Mouse (Mus musculus) forebrain, embryonic 14.5 days (tissue): ENCODE measurements around the gene Ptgdr. TPM values are rescaled to one million over a fixed set of nuclear protein-coding genes. Genes with fewer than 3 reads are reported as not detected.
"Not testable (repeated sequence)": the region's sequence is repeated elsewhere in the genome, so short reads cannot be mapped to it uniquely, and the experiment has no call there.

Source experiments
- ATAC-seq: fragments of 200-750 bp; cut with Nextera tagmentation; 2 replicates; pipeline ENCODE4 v1.8.0; 2017; ENCODE audit warnings: mild to moderate bottlenecking, moderate library complexity
- DNase-seq: peaks from one replicate; pipeline ENCODE4 v3.0.0-alpha.2; 2015; ENCODE audit warnings: low spot score
- H3K27ac ChIP-seq: fragments of 300-500 bp; sonication (generic); 2 replicates; pipeline ENCODE4 v1.5.1; 2014; ENCODE audit warnings: low read depth, mild to moderate bottlenecking, control low read depth, low read length, moderate library complexity
- H3K27me3 ChIP-seq: fragments of 300-500 bp; sonication (generic); replicated peaks from 2 replicates; pipeline ENCODE4 v1.6.1; 2014; ENCODE audit warnings: low read length, control low read depth, mixed read lengths; ENCODE audit not compliant: control insufficient read depth, insufficient read depth
- H3K36me3 ChIP-seq: fragments of 300-500 bp; sonication (generic); 2 replicates; pipeline ENCODE4 v1.6.1; 2014; ENCODE audit warnings: low read length, control low read depth; ENCODE audit not compliant: control insufficient read depth, insufficient read depth
- H3K4me1 ChIP-seq: fragments of 300-500 bp; sonication (generic); 2 replicates; pipeline ENCODE4 v1.6.1; 2014; ENCODE audit warnings: antibody characterized with exemption, low read length, control low read depth; ENCODE audit not compliant: control insufficient read depth, insufficient read depth
- H3K4me2 ChIP-seq: fragments of 300-500 bp; sonication (generic); 2 replicates; pipeline ENCODE4 v1.6.1; 2014; ENCODE audit warnings: mild to moderate bottlenecking, control low read depth, low read length
- H3K4me3 ChIP-seq: fragments of 300-500 bp; sonication (generic); 2 replicates; pipeline ENCODE4 v1.5.1; 2014; ENCODE audit warnings: low read depth, low read length, control low read depth
- H3K9ac ChIP-seq: fragments of 300-500 bp; sonication (generic); 2 replicates; pipeline ENCODE4 v1.6.1; 2014; ENCODE audit warnings: mild to moderate bottlenecking, low read length, control low read depth, moderate library complexity
- H3K9me3 ChIP-seq: fragments of 300-500 bp; sonication (generic); replicated peaks from 2 replicates; pipeline ENCODE4 v1.6.1; 2016; ENCODE audit warnings: low read length, control low read depth, mixed read lengths; ENCODE audit not compliant: control insufficient read depth
- WGBS: fragments of 180-500 bp; shearing (Covaris S2); extraction: QIAGEN DNeasy Blood & Tissue Kit; methylation state at CpG from one replicate; pipeline ENCODE4 v1.1.7; 2014; 5-methylcytosine and 5-hydroxymethylcytosine counted together
- polyA plus RNA-seq: library from polyadenylated mRNA; unstranded; fragments of >200 nt; fragmentation: Nextera tagmentation; extraction: Ambion mirVana; gene quantifications from 2 replicates; pipeline ENCODE4 v1.2.1, GENCODE M21; 2014

Ptgdr gene
- polyA plus RNA-seq, 1 experiment from 2014 or later, result 0.15 TPM

DNA sequence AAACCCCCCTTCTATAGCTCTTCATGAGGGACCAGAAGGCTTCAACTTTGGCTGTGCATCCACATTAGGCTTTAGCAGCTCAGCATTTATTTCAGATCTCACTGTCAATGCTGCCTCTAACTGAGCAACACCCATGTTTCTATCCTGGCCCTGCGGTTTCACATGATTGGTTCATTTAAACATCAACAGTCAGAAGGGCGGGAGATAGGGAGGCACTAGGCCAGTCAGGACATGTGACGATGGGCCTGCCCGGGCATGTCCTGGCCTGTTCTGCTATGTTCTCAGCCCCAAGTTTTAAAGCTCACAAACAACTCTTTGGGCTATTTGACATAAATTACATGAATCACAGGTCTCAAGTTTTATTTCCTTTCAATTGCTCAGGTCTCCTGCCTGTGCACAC is 26.1 kb downstream of the Ptgdr start:
- not testable (repeated sequence) for H3K9me3 ChIP-seq, H3K27ac ChIP-seq, H3K4me2 ChIP-seq, DNase-seq, H3K9ac ChIP-seq, H3K4me3 ChIP-seq, H3K36me3 ChIP-seq, ATAC-seq, H3K27me3 ChIP-seq, H3K4me1 ChIP-seq
- WGBS, result 87% methylated on average over 4 of the region's 4 CpGs

DNA sequence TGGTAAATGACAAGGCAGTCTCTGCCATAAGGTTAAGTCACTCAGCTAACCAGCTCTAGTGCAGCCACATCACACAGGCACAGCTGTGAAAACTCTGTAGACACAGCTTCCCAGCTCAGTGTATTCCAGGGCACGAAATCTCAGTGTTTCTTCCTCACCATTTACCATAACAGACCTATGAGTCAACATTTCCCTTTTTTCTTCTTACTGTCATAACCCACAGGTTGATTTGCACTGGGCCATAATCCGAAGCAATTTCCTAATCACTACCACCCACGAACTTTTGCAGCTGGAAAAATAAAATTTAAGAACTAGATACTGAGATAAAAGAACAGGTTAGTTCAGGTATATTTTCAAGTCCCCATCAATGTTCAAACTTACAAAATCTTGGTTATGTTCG is 31.4 kb downstream of the Ptgdr start:
- Histone ChIP-seq H3K27ac (no peak overlapping the region), H3K4me2 (no peak overlapping the region), H3K4me3 (no peak overlapping the region), H3K9ac (no peak overlapping the region), H3K9me3 (no peaks in the 10 kb centered on the region), H3K4me1 (no peaks in the 10 kb centered on the region), H3K36me3 (no peaks in the 10 kb centered on the region), H3K27me3 (no peaks in the 10 kb centered on the region)
- 76% methylated on average over 4 of the region's 4 CpGs for WGBS
- ATAC-seq, result no peak
- DNase-seq, result no peak

DNA sequence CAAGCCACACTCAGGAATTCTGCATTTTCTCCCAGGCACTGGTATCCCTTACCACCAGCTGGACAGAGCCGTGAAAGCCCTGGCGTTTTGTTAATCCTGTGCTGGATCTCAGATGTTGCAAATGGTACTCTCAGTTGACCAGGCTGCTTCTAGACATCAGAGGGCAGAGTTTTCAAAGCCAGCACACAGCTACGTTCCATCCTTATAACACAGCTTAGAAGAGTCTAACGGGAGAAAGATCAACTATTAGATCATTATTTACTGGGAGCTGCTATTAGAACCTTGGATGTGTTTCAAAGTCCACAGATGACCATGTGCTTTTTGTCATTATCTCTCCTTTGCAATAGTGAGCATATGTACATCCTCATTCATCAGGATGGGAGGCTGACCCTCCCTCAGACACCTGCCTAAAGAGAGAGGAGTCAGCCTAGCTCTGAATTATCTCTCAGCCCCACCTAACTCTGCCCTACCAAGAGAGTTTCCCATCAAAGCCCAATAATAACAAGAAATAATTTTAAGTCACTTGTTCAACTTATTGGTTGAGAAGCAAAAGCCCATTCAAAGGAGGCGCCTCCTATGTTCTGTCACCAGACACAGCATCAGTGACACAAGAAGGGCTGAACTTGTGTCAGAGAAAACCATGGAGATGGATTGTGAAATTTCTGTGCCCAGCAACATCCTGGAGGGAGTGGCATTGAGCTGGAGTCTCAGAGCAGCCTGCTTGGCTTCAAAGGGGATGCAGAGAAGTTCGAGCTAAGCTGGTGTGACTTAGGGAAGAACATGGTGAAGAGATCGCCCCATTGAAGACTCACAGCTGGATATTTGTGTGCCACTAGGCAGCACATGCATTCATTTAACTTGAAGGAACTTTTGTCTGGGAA is 37.8 kb downstream of the Ptgdr start:
- H3K36me3 ChIP-seq, result no peaks in the 10 kb centered on the region
- WGBS, result 76% methylated on average over 7 of the region's 7 CpGs
- no peak overlapping the region for H3K4me3 ChIP-seq
- no peak overlapping the region for H3K4me2 ChIP-seq
- no peak for ATAC-seq
- H3K27ac ChIP-seq, result no peak overlapping the region
- no peak for DNase-seq
- H3K27me3 ChIP-seq, result no peaks in the 10 kb centered on the region
- H3K9ac ChIP-seq, result no peak overlapping the region
- no peaks in the 10 kb centered on the region for H3K4me1 ChIP-seq
- no peaks in the 10 kb centered on the region for H3K9me3 ChIP-seq

DNA sequence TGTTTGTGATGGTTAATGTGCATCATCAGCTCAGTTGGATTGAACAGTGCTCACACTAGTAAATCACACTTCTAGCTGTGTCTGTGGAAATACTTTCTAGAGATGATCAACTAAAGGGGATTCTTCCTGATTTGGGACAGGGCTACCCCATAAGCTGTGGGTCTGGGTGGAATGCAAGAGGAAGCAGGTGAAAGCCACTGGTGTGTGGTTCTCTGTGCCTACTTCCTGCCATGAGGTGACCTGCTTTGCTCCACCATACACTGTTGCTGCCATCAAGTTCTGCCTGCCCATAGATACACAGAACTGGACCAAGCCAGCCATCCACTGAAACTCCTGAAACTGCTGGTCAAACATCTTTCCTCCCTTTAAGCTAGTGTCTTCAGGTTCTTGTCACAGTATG is 46.0 kb downstream of the Ptgdr start:
- H3K4me3 ChIP-seq, ATAC-seq, H3K27me3 ChIP-seq, H3K27ac ChIP-seq, H3K9me3 ChIP-seq, H3K36me3 ChIP-seq, H3K4me1 ChIP-seq, DNase-seq, H3K4me2 ChIP-seq, H3K9ac ChIP-seq: not testable (repeated sequence)

Other genes with a start within 250 kb of the Ptgdr start
- not detected in 2 replicates for gene Gm5624, start 231.4 kb downstream of the Ptgdr start, polyA plus RNA-seq
- not detected in 2 replicates for gene Gm8257, start 152.9 kb downstream of the Ptgdr start, polyA plus RNA-seq
- gene Gm8267, start 109.0 kb downstream of the Ptgdr start, polyA plus RNA-seq, result not detected in 2 replicates
- 0.22 and 0.27 TPM in 2 replicates for gene Ptger2, start 128.8 kb upstream of the Ptgdr start, polyA plus RNA-seq